Mouse (Mus musculus) hindbrain, embryonic 12.5 days (tissue): ENCODE data around the gene Map3k1. TPM values are rescaled to one million over a fixed set of nuclear protein-coding genes. Genes with fewer than 3 reads are reported as not detected.

Experiments used
- ATAC-seq: fragments of 200-750 bp; cut with Nextera tagmentation; 2 replicates; pipeline ENCODE4 v1.8.0; 2017; ENCODE audit warnings: moderate TSS enrichment; ENCODE audit not compliant: low FRiP score
- H3K27ac ChIP-seq: fragments of 300-500 bp; sonication (generic); 2 replicates; pipeline ENCODE4 v1.5.1; 2016; ENCODE audit warnings: mild to moderate bottlenecking
- H3K27me3 ChIP-seq: fragments of 300-500 bp; sonication (generic); 2 replicates; pipeline ENCODE4 v1.6.1; 2016; ENCODE audit warnings: mild to moderate bottlenecking
- H3K36me3 ChIP-seq: fragments of 300-500 bp; sonication (generic); 2 replicates; pipeline ENCODE4 v1.6.1; 2016; ENCODE audit warnings: mild to moderate bottlenecking
- H3K4me1 ChIP-seq: fragments of 300-500 bp; sonication (generic); 2 replicates; pipeline ENCODE4 v1.6.1; 2016
- H3K4me2 ChIP-seq: fragments of 300-500 bp; sonication (generic); replicated peaks from 2 replicates; pipeline ENCODE4 v1.6.1; 2016; ENCODE audit warnings: mild to moderate bottlenecking
- H3K4me3 ChIP-seq: fragments of 300-500 bp; sonication (generic); 2 replicates; pipeline ENCODE4 v1.5.1; 2016; ENCODE audit warnings: mild to moderate bottlenecking
- H3K9ac ChIP-seq: fragments of 300-500 bp; sonication (generic); 2 replicates; pipeline ENCODE4 v1.6.1; 2016; ENCODE audit warnings: mild to moderate bottlenecking, moderate library complexity
- H3K9me3 ChIP-seq: fragments of 300-500 bp; sonication (generic); replicated peaks from 2 replicates; pipeline ENCODE4 v1.6.1; 2016; ENCODE audit warnings: mild to moderate bottlenecking
- WGBS: fragments of 180-500 bp; shearing (Covaris S2); methylation state at CpG from one replicate; pipeline ENCODE4 v1.1.7; 2016; 5-methylcytosine and 5-hydroxymethylcytosine counted together
- polyA plus RNA-seq: library from polyadenylated mRNA; unstranded; fragments of >200 nt; fragmentation: Nextera tagmentation; extraction: Ambion mirVana; gene quantifications from 2 replicates; pipeline ENCODE4 v1.2.1, GENCODE M21; 2016

The Map3k1 gene
- polyA plus RNA-seq, 1 experiment from 2014 or later = 14.3 TPM

GRCm38 (mm10) chr13:111779471-111779870 lies 29.3 kb downstream of the Map3k1 start:
- H3K9me3 ChIP-seq = no peaks in the 10 kb centered on the region
- H3K27me3 ChIP-seq = no peaks in the 10 kb centered on the region
- no peak overlapping the region for H3K4me2 ChIP-seq
- H3K9ac ChIP-seq = no peak overlapping the region
- WGBS = 84% methylated on average over 5 of the region's 5 CpGs
- H3K4me1 ChIP-seq = peaks cover 9% of the 10 kb centered on the region; the same call in 1 of the 2 replicates
- H3K36me3 ChIP-seq = peaks cover 11% of the 10 kb centered on the region; the same call in 1 of the 2 replicates
- no peak overlapping the region for H3K4me3 ChIP-seq
- no peak for ATAC-seq
- no peak overlapping the region for H3K27ac ChIP-seq

- Histone ChIP-seq H3K9me3 (no peaks in the 10 kb centered on the region), H3K27ac (no peak overlapping the region), H3K4me1 (peaks cover 9% of the 10 kb centered on the region; the same call in 1 of the 2 replicates), H3K27me3 (no peaks in the 10 kb centered on the region), H3K9ac (no peak overlapping the region), H3K4me3 (no peak overlapping the region), H3K4me2 (no peak overlapping the region), H3K36me3 (peaks cover 17% of the 10 kb centered on the region; the same call in 1 of the 2 replicates)
- WGBS = 77% methylated on average over 6 of the region's 6 CpGs
- no peak for ATAC-seq
Measured at GRCm38 (mm10) chr13:111778606-111779005, 30.2 kb downstream of the Map3k1 start.

GRCm38 (mm10) chr13:111777865-111778264 lies 30.9 kb downstream of the Map3k1 start:
- Histone ChIP-seq H3K4me1 (peaks cover 9% of the 10 kb centered on the region; the same call in 1 of the 2 replicates), H3K9ac (no peak overlapping the region), H3K9me3 (no peaks in the 10 kb centered on the region), H3K27me3 (no peaks in the 10 kb centered on the region), H3K4me3 (no peak overlapping the region), H3K4me2 (no peak overlapping the region), H3K27ac (no peak overlapping the region), H3K36me3 (peaks cover 21% of the 10 kb centered on the region; the same call in 1 of the 2 replicates)
- no peak for ATAC-seq
- 74% methylated on average over 10 of the region's 10 CpGs for WGBS

- 55% methylated on average over 7 of the region's 7 CpGs for WGBS
- ATAC-seq = no peak
- H3K4me3 ChIP-seq = no peak overlapping the region
- H3K27ac ChIP-seq = no peak overlapping the region
- H3K36me3 ChIP-seq = peaks cover 27% of the 10 kb centered on the region; the same call in 1 of the 2 replicates
- H3K27me3 ChIP-seq = no peaks in the 10 kb centered on the region
- no peak overlapping the region for H3K4me2 ChIP-seq
- no peak overlapping the region for H3K9ac ChIP-seq
- H3K4me1 ChIP-seq = peaks cover 9% of the 10 kb centered on the region; the same call in 1 of the 2 replicates
- H3K9me3 ChIP-seq = no peaks in the 10 kb centered on the region
Measured at GRCm38 (mm10) chr13:111777179-111777578, 31.6 kb downstream of the Map3k1 start.

- Histone ChIP-seq H3K9me3 (no peaks in the 10 kb centered on the region), H3K9ac (no peak overlapping the region), H3K27ac (no peak overlapping the region), H3K4me2 (no peak overlapping the region), H3K27me3 (no peaks in the 10 kb centered on the region), H3K36me3 (peaks cover 57% of the 10 kb centered on the region), H3K4me1 (no peaks in the 10 kb centered on the region; the same call in 1 of the 2 replicates), H3K4me3 (no peak overlapping the region)
- ATAC-seq = no peak
- 94% methylated on average over 8 of the region's 8 CpGs for WGBS
Measured at GRCm38 (mm10) chr13:111772075-111772474, 36.7 kb downstream of the Map3k1 start.

GRCm38 (mm10) chr13:111771232-111771631 lies 37.6 kb downstream of the Map3k1 start:
- 61% methylated on average over 7 of the region's 7 CpGs for WGBS
- Histone ChIP-seq H3K36me3 (peaks cover 66% of the 10 kb centered on the region), H3K9me3 (no peaks in the 10 kb centered on the region), H3K4me3 (no peak overlapping the region), H3K27me3 (no peaks in the 10 kb centered on the region), H3K9ac (no peak overlapping the region), H3K27ac (no peak overlapping the region), H3K4me2 (no peak overlapping the region), H3K4me1 (no peaks in the 10 kb centered on the region)
- ATAC-seq = no peak

- H3K27me3 ChIP-seq = no peaks in the 10 kb centered on the region
- no peak overlapping the region for H3K4me3 ChIP-seq
- ATAC-seq = no peak
- H3K36me3 ChIP-seq = peaks cover 69% of the 10 kb centered on the region
- H3K9ac ChIP-seq = no peak overlapping the region
- H3K9me3 ChIP-seq = no peaks in the 10 kb centered on the region
- WGBS = 97% methylated on average over 9 of the region's 9 CpGs
- no peak overlapping the region for H3K4me2 ChIP-seq
- no peak overlapping the region for H3K27ac ChIP-seq
- H3K4me1 ChIP-seq = no peaks in the 10 kb centered on the region
Measured at GRCm38 (mm10) chr13:111770776-111771175, 38.0 kb downstream of the Map3k1 start.

- no peak overlapping the region for H3K4me3 ChIP-seq
- no peak overlapping the region for H3K9ac ChIP-seq
- no peaks in the 10 kb centered on the region for H3K9me3 ChIP-seq
- H3K4me2 ChIP-seq = no peak overlapping the region
- no peak overlapping the region for H3K27ac ChIP-seq
- 92% methylated on average over 12 of the region's 12 CpGs for WGBS
- H3K36me3 ChIP-seq = peaks cover 85% of the 10 kb centered on the region
- H3K27me3 ChIP-seq = no peaks in the 10 kb centered on the region
- no peak for ATAC-seq
- H3K4me1 ChIP-seq = no peaks in the 10 kb centered on the region
Measured at GRCm38 (mm10) chr13:111762526-111762925, 46.3 kb downstream of the Map3k1 start.

- Histone ChIP-seq H3K27me3 (no peaks in the 10 kb centered on the region), H3K4me3 (no peak overlapping the region), H3K9ac (no peak overlapping the region), H3K36me3 (peaks cover 90% of the 10 kb centered on the region), H3K4me2 (no peak overlapping the region), H3K9me3 (no peaks in the 10 kb centered on the region), H3K27ac (no peak overlapping the region), H3K4me1 (no peaks in the 10 kb centered on the region)
- ATAC-seq = no peak
- 94% methylated on average over 6 of the region's 6 CpGs for WGBS
Measured at GRCm38 (mm10) chr13:111756986-111757385, 51.8 kb downstream of the Map3k1 start.

- H3K27ac ChIP-seq = no peak overlapping the region
- no peak for ATAC-seq
- H3K27me3 ChIP-seq = no peaks in the 10 kb centered on the region
- no peaks in the 10 kb centered on the region for H3K4me1 ChIP-seq
- no peaks in the 10 kb centered on the region for H3K9me3 ChIP-seq
- H3K4me2 ChIP-seq = no peak overlapping the region
- H3K9ac ChIP-seq = no peak overlapping the region
- 95% methylated on average over 15 of the region's 15 CpGs for WGBS
- no peak overlapping the region for H3K4me3 ChIP-seq
- H3K36me3 ChIP-seq = peaks cover 91% of the 10 kb centered on the region
Measured at GRCm38 (mm10) chr13:111755937-111756336, 52.9 kb downstream of the Map3k1 start.

- H3K9ac ChIP-seq = no peak overlapping the region
- no peak overlapping the region for H3K27ac ChIP-seq
- no peak overlapping the region for H3K4me3 ChIP-seq
- 96% methylated on average over 18 of the region's 18 CpGs for WGBS
- no peak for ATAC-seq
- H3K9me3 ChIP-seq = no peaks in the 10 kb centered on the region
- H3K27me3 ChIP-seq = no peaks in the 10 kb centered on the region
- H3K36me3 ChIP-seq = peaks cover 91% of the 10 kb centered on the region
- no peak overlapping the region for H3K4me2 ChIP-seq
- H3K4me1 ChIP-seq = no peaks in the 10 kb centered on the region
Measured at GRCm38 (mm10) chr13:111755377-111755776, 53.4 kb downstream of the Map3k1 start.

GRCm38 (mm10) chr13:111753321-111753720 lies 55.5 kb downstream of the Map3k1 start:
- Histone ChIP-seq H3K4me2 (no peak overlapping the region), H3K27ac (no peak overlapping the region), H3K9me3 (no peaks in the 10 kb centered on the region), H3K27me3 (no peaks in the 10 kb centered on the region), H3K9ac (no peak overlapping the region), H3K4me1 (no peaks in the 10 kb centered on the region), H3K4me3 (no peak overlapping the region), H3K36me3 (peaks cover 92% of the 10 kb centered on the region)
- WGBS = 96% methylated on average over 6 of the region's 6 CpGs
- ATAC-seq = no peak

GRCm38 (mm10) chr13:111748301-111749062 lies 60.3 kb downstream of the Map3k1 start:
- no peaks in the 10 kb centered on the region for H3K27me3 ChIP-seq
- H3K36me3 ChIP-seq = peaks cover 49% of the 10 kb centered on the region
- WGBS = 95% methylated on average over 28 of the region's 28 CpGs
- no peak overlapping the region for H3K9ac ChIP-seq
- H3K4me3 ChIP-seq = no peak overlapping the region
- H3K27ac ChIP-seq = no peak overlapping the region
- ATAC-seq = no peak
- H3K4me1 ChIP-seq = no peaks in the 10 kb centered on the region
- no peaks in the 10 kb centered on the region for H3K9me3 ChIP-seq
- no peak overlapping the region for H3K4me2 ChIP-seq
